ENCODE assay signal across 9 mouse cellular contexts in genomic region chr4:140723801-140724200, GRCm38 (mm10). TPM values are rescaled to one million over a fixed set of nuclear protein-coding genes. Genes with fewer than 3 reads are reported as not detected.
A peak's percentile ranks its signal among the peaks of the same experiment; 100 is the strongest.
DNase-seq lines count a peak whose midpoint lies in the region; ATAC-seq and TF ChIP-seq lines count a peak whose summit lies in the region.
"Had no signal": no experiment of that assay in that cellular context is flagged by ENCODE, and none has a peak within 500 bp of the region (broad histone marks: within the 10 kb centered on the region; RNA-seq: fewer than 3 reads in every experiment).

No protein-coding gene starts in this region.

- TF ChIP-seq POLR2A in kidney, adult 2 months (IDR thresholded peaks at IDR 0.05; ENCODE audit: low read depth, low read length) = no peak

- no peaks in the 10 kb centered on the region for H3K36me3 ChIP-seq in kidney, adult 2 months (ENCODE audit: control insufficient read depth, insufficient read depth, low read length)
- peaks cover 40% of the 10 kb centered on the region for H3K36me3 ChIP-seq in forebrain, embryonic 15.5 days
- peaks cover 71% of the 10 kb centered on the region for H3K36me3 ChIP-seq in limb, embryonic 13.5 days
- H3K36me3 ChIP-seq in midbrain, postnatal 0 days (ENCODE audit: insufficient read depth, low read length) = peaks cover 34% of the 10 kb centered on the region

- H3K4me1 ChIP-seq in kidney, adult 2 months (ENCODE audit: control insufficient read depth, insufficient read depth, low read length) = no peaks in the 10 kb centered on the region
- H3K4me1 ChIP-seq in forebrain, embryonic 15.5 days = peaks cover 5% of the 10 kb centered on the region; the same call in 1 of the 2 replicates
- no peaks in the 10 kb centered on the region for H3K4me1 ChIP-seq in limb, embryonic 13.5 days
- H3K4me1 ChIP-seq in midbrain, postnatal 0 days (ENCODE audit: insufficient read depth, low read length) = no peaks in the 10 kb centered on the region

- H3K4me2 ChIP-seq in forebrain, embryonic 15.5 days (replicated peaks) = no peak overlapping the region
- H3K4me2 ChIP-seq in limb, embryonic 13.5 days (replicated peaks) = no peak overlapping the region
- H3K4me2 ChIP-seq in midbrain, postnatal 0 days (ENCODE audit: low read depth, low read length, poor library complexity, severe bottlenecking) = no peak overlapping the region

- no peak overlapping the region for H3K9ac ChIP-seq in forebrain, embryonic 15.5 days (replicated peaks)
- no peak overlapping the region for H3K9ac ChIP-seq in limb, embryonic 13.5 days
- H3K9ac ChIP-seq in midbrain, postnatal 0 days (replicated peaks; ENCODE audit: low read length, poor library complexity, severe bottlenecking) = no peak overlapping the region

- 60% methylated on average over 5 of the region's 5 CpGs for WGBS in kidney, adult 2 months
- 53% methylated on average over 5 of the region's 5 CpGs for WGBS in forebrain, embryonic 15.5 days
- WGBS in limb, embryonic 13.5 days = 46% methylated on average over 5 of the region's 5 CpGs
- 59% methylated on average over 5 of the region's 5 CpGs for WGBS in midbrain, postnatal 0 days

- TF ChIP-seq CTCF in kidney, adult 2 months (conservative IDR thresholded peaks at IDR 0.05; ENCODE audit: insufficient read depth, insufficient read length, low read depth, low read length) = peak; percentile 58
- TF ChIP-seq CTCF in midbrain, postnatal 0 days (IDR thresholded peaks at IDR 0.05) = peak; percentile 82

- DNase-seq in kidney, adult 2 months = no peak
- DNase-seq in kidney, adult 8-10 months = no peak
- DNase-seq in R1 (ENCODE audit: low read depth, low spot score) = peak; percentile 78
- peak; percentile 62 for DNase-seq in midbrain, postnatal 0 days (ENCODE audit: low spot score)
- DNase-seq in spleen, adult 12 weeks (ENCODE audit: low spot score) = no peak
- no peak for DNase-seq in layer of hippocampus, adult 11-12 months (ENCODE audit: low spot score)

- H3K9me3 ChIP-seq in forebrain, embryonic 15.5 days = no peaks in the 10 kb centered on the region
- H3K9me3 ChIP-seq in limb, embryonic 13.5 days = no peaks in the 10 kb centered on the region
- no peaks in the 10 kb centered on the region for H3K9me3 ChIP-seq in midbrain, postnatal 0 days (ENCODE audit: low read length)
- H3K9me3 ChIP-seq: megakaryocyte, embryonic 14.5 days had no signal

- no peaks in the 10 kb centered on the region for H3K27me3 ChIP-seq in kidney, adult 2 months (replicated peaks; ENCODE audit: control insufficient read depth, insufficient read depth, low read length)
- no peaks in the 10 kb centered on the region for H3K27me3 ChIP-seq in forebrain, embryonic 15.5 days
- H3K27me3 ChIP-seq in limb, embryonic 13.5 days = no peaks in the 10 kb centered on the region
- no peaks in the 10 kb centered on the region for H3K27me3 ChIP-seq in midbrain, postnatal 0 days (ENCODE audit: insufficient read depth, low read length)

- no peak for ATAC-seq in forebrain, embryonic 15.5 days (replicated peaks)
- no peak; the same call in 1 of the 2 replicates for ATAC-seq in limb, embryonic 13.5 days (ENCODE audit: low FRiP score, low read depth)
- ATAC-seq in midbrain, postnatal 0 days (ENCODE audit: low FRiP score) = peak; percentile 59; the same call in 1 of the 2 replicates

- H3K4me3 ChIP-seq in kidney, adult 2 months (ENCODE audit: insufficient read depth, low read depth, low read length) = no peak overlapping the region
- no peak overlapping the region for H3K4me3 ChIP-seq in forebrain, embryonic 15.5 days
- H3K4me3 ChIP-seq in limb, embryonic 13.5 days = no peak overlapping the region
- no peak overlapping the region for H3K4me3 ChIP-seq in midbrain, postnatal 0 days (ENCODE audit: low read depth, low read length)
- H3K4me3 ChIP-seq: megakaryocyte, embryonic 14.5 days had no signal

- H3K27ac ChIP-seq in kidney, adult 2 months (ENCODE audit: insufficient read depth, low read depth, low read length) = no peak overlapping the region
- H3K27ac ChIP-seq in forebrain, embryonic 15.5 days (replicated peaks) = peak overlapping the region; percentile 77; the same call in 1 of the 2 replicates
- H3K27ac ChIP-seq in limb, embryonic 13.5 days = 0 out of 2 replicates have a peak overlapping the region, but pooled peaks have one; percentile 7
- no peak overlapping the region for H3K27ac ChIP-seq in midbrain, postnatal 0 days (ENCODE audit: low read depth, low read length)

RNA-seq across cellular contexts. Expression of gene Padi6, which starts 18.6 kb away (rescaled TPM):
- not detected in 2 replicates for polyA plus RNA-seq in kidney, adult 2 months (2012; rRNA removed)
- polyA plus RNA-seq in forebrain, embryonic 15.5 days (2015; fragmentation: Nextera tagmentation; extraction: Ambion mirVana) = 0.06 and 0.10 TPM in 2 replicates
- polyA plus RNA-seq in limb, embryonic 13.5 days (2015; fragmentation: Nextera tagmentation; extraction: Ambion mirVana) = 0.10 TPM in 1 of 2 replicates, not detected in the other
- not detected in 2 replicates for total RNA-seq in midbrain, postnatal 0 days (2014; rRNA removed)
- 0.09 and 0.10 TPM in 2 replicates for polyA plus RNA-seq in midbrain, postnatal 0 days (2015; fragmentation: Nextera tagmentation; extraction: Ambion mirVana)

RNA-seq across cellular contexts. Expression of gene Rcc2, which starts 23.5 kb away (rescaled TPM):
- polyA plus RNA-seq in kidney, adult 2 months (2012; rRNA removed) = 18.7 and 20.9 TPM in 2 replicates
- 36.1 and 51.2 TPM in 2 replicates for polyA plus RNA-seq in forebrain, embryonic 15.5 days (2015; fragmentation: Nextera tagmentation; extraction: Ambion mirVana)
- 32.8 and 41.5 TPM in 2 replicates for polyA plus RNA-seq in limb, embryonic 13.5 days (2015; fragmentation: Nextera tagmentation; extraction: Ambion mirVana)
- 40.0 and 51.2 TPM in 2 replicates for total RNA-seq in midbrain, postnatal 0 days (2014; rRNA removed)
- polyA plus RNA-seq in midbrain, postnatal 0 days (2015; fragmentation: Nextera tagmentation; extraction: Ambion mirVana) = 11.5 and 13.2 TPM in 2 replicates

RNA-seq across cellular contexts. Expression of gene Padi4, which starts 50.2 kb away (rescaled TPM):
- polyA plus RNA-seq in kidney, adult 2 months (2012; rRNA removed) = 0.38 and 0.44 TPM in 2 replicates
- 0.06 TPM in 1 of 2 replicates, not detected in the other for polyA plus RNA-seq in forebrain, embryonic 15.5 days (2015; fragmentation: Nextera tagmentation; extraction: Ambion mirVana)
- polyA plus RNA-seq in limb, embryonic 13.5 days (2015; fragmentation: Nextera tagmentation; extraction: Ambion mirVana) = 0.06 TPM in 1 of 2 replicates, not detected in the other
- 0.57 TPM in 1 of 2 replicates, not detected in the other for total RNA-seq in midbrain, postnatal 0 days (2014; rRNA removed)
- polyA plus RNA-seq in midbrain, postnatal 0 days (2015; fragmentation: Nextera tagmentation; extraction: Ambion mirVana) = 0.07 and 0.09 TPM in 2 replicates

RNA-seq across cellular contexts. Expression of gene Arhgef10l, which starts 58.0 kb away (rescaled TPM):
- polyA plus RNA-seq in kidney, adult 2 months (2012; rRNA removed) = 42.0 and 56.2 TPM in 2 replicates
- polyA plus RNA-seq in forebrain, embryonic 15.5 days (2015; fragmentation: Nextera tagmentation; extraction: Ambion mirVana) = 24.5 and 26.9 TPM in 2 replicates
- polyA plus RNA-seq in limb, embryonic 13.5 days (2015; fragmentation: Nextera tagmentation; extraction: Ambion mirVana) = 14.9 TPM in 2 replicates
- total RNA-seq in midbrain, postnatal 0 days (2014; rRNA removed) = 68.7 and 81.1 TPM in 2 replicates
- polyA plus RNA-seq in midbrain, postnatal 0 days (2015; fragmentation: Nextera tagmentation; extraction: Ambion mirVana) = 20.7 and 23.1 TPM in 2 replicates

Comparison
In these comparisons a context has a peak if more than half of its experiments do, and no peak if none do; other contexts are left out.
1. DNase-seq: peak in R1 (single experiment) and midbrain, postnatal 0 days (single experiment); none in kidney, adult 2 months (single experiment), kidney, adult 8-10 months (0 of 2), spleen, adult 12 weeks (single experiment) and layer of hippocampus, adult 11-12 months (single experiment).
2. H3K27ac ChIP-seq: peak in forebrain, embryonic 15.5 days (single experiment) and limb, embryonic 13.5 days (single experiment); none in kidney, adult 2 months (single experiment) and midbrain, postnatal 0 days (single experiment).